Mouse (Mus musculus) G1E (cell line): ENCODE measurements around the gene Foxo3.

ENCODE experiments used
- CTCF ChIP-seq: IDR thresholded peaks from 2 replicates; pipeline ENCODE4 v1.5.1; 2012; ENCODE audit warnings: low read depth, low read length, inconsistent platforms, mixed read lengths
- GATA1 ChIP-seq: IDR thresholded peaks from 2 replicates; pipeline ENCODE4 v1.6.1; 2012; ENCODE audit warnings: borderline replicate concordance, low read length, inconsistent platforms, mixed read lengths
- GATA2 ChIP-seq: IDR thresholded peaks from 2 replicates; pipeline ENCODE4 v1.6.1; 2012; ENCODE audit warnings: low read depth, low read length, inconsistent platforms, borderline replicate concordance
- POLR2AphosphoS5 ChIP-seq: IDR thresholded peaks from 2 replicates; pipeline ENCODE4 v1.6.1; 2012; ENCODE audit warnings: low read depth, low read length, inconsistent platforms; ENCODE audit not compliant: insufficient replicate concordance
- TAL1 ChIP-seq: conservative IDR thresholded peaks from 2 replicates; pipeline ENCODE4 v1.6.1; 2012; ENCODE audit warnings: low read depth, low read length, inconsistent platforms, mixed read lengths

DNA sequence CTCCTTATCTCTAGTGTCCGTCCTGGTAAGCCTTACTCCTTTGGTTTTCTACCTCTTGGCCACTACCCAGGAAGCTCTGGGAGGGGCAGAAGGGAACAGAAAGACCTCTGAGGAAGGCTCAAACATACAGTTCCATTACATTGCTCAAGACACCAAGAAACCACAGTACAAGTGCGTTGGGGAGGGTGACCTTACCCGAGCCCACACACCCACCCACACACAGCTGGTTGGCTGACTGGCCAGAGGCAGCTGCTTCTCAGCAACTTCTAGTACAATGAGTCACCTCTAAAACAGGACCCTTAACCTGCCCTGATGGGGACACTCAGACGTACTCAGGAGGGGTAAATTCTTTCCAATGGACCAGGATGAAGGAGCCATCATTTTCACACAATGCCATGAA is 17.3 kb upstream of the Foxo3 start:
- TF ChIP-seq GATA1 (no peak), CTCF (no peak), TAL1 (no peak), GATA2 (no peak), POLR2AphosphoS5 (no peak)
